Mouse (Mus musculus) limb, embryonic 14.5 days (tissue): Measurements from ENCODE around the gene Nudcd2. TPM values are rescaled to one million over a fixed set of nuclear protein-coding genes. Genes with fewer than 3 reads are reported as not detected.
"Not testable (repeated sequence)": the region's sequence is repeated elsewhere in the genome, so short reads cannot be mapped to it uniquely, and the experiment has no call there.

Source experiments
- ATAC-seq: fragments of 200-750 bp; cut with Nextera tagmentation; 2 replicates; pipeline ENCODE4 v1.8.0; 2017; ENCODE audit warnings: low read depth, moderate number of reproducible peaks, moderate TSS enrichment; ENCODE audit not compliant: low FRiP score
- DNase-seq: peaks from one replicate; pipeline ENCODE4 v3.0.0-alpha.2; 2015; ENCODE audit warnings: low spot score
- H3K27ac ChIP-seq: fragments of 300-500 bp; sonication (generic); replicated peaks from 2 replicates; pipeline ENCODE4 v1.5.1; 2014; ENCODE audit warnings: low read depth, mild to moderate bottlenecking, low read length, moderate library complexity, mixed read lengths
- H3K27me3 ChIP-seq: fragments of 300-500 bp; sonication (generic); 2 replicates; pipeline ENCODE4 v1.6.1; 2014; ENCODE audit warnings: low read length, mixed read lengths; ENCODE audit not compliant: control insufficient read depth, insufficient read depth
- H3K36me3 ChIP-seq: fragments of 300-500 bp; sonication (generic); 2 replicates; pipeline ENCODE4 v1.6.1; 2014; ENCODE audit warnings: mild to moderate bottlenecking, low read length, moderate library complexity, mixed read lengths; ENCODE audit not compliant: control insufficient read depth, insufficient read depth
- H3K4me1 ChIP-seq: fragments of 300-500 bp; sonication (generic); 2 replicates; pipeline ENCODE4 v1.6.1; 2014; ENCODE audit warnings: antibody characterized with exemption, low read length, mixed read lengths; ENCODE audit not compliant: control insufficient read depth, insufficient read depth
- H3K4me2 ChIP-seq: fragments of 300-500 bp; sonication (generic); replicated peaks from 2 replicates; pipeline ENCODE4 v1.6.1; 2014; ENCODE audit warnings: low read depth, mild to moderate bottlenecking, low read length, moderate library complexity; ENCODE audit not compliant: severe bottlenecking
- H3K4me3 ChIP-seq: fragments of 300-500 bp; sonication (generic); replicated peaks from 2 replicates; pipeline ENCODE4 v1.5.1; 2014; ENCODE audit warnings: low read length
- H3K9ac ChIP-seq: fragments of 300-500 bp; sonication (generic); 2 replicates; pipeline ENCODE4 v1.6.1; 2014; ENCODE audit warnings: mild to moderate bottlenecking, low read depth, low read length, moderate library complexity; ENCODE audit not compliant: severe bottlenecking
- H3K9me3 ChIP-seq: fragments of 300-500 bp; sonication (generic); 2 replicates; pipeline ENCODE4 v1.6.1; 2016; ENCODE audit warnings: low read length; ENCODE audit not compliant: control insufficient read depth
- POLR2A ChIP-seq: fragments of 200-500 bp; IDR thresholded peaks from 2 replicates; pipeline ENCODE4 v1.8.0; 2012; ENCODE audit warnings: inconsistent platforms, mild to moderate bottlenecking, moderate library complexity, borderline replicate concordance; ENCODE audit not compliant: insufficient read depth, insufficient read length; ENCODE audit errors: extremely low read depth
- WGBS: fragments of 180-500 bp; shearing (Covaris S2); extraction: QIAGEN DNeasy Blood & Tissue Kit; methylation state at CpG from one replicate; pipeline ENCODE4 v1.1.7; 2014; 5-methylcytosine and 5-hydroxymethylcytosine counted together
- polyA plus RNA-seq, 2 experiments: library from polyadenylated mRNA; depleted of rRNA in 1 of 2; stranded (reverse) in 1 of 2; unstranded in 1 of 2; fragments of >200 nt; fragmentation: Nextera tagmentation in 1 of 2; extraction: Ambion mirVana in 1 of 2; gene quantifications; 2 replicates each; pipeline versions ENCODE4 v1.2.1 to v1.2.3; 2012 to 2014

The Nudcd2 gene
- polyA plus RNA-seq, 2 experiments = 57.4 to 153 TPM

GRCm38 (mm10) chr11:40693366-40693951 is 40.0 kb upstream of the Nudcd2 start:
- peak overlapping the region; percentile 97 for H3K27ac ChIP-seq
- ATAC-seq = peak; percentile 2; the same call in 1 of the 2 replicates
- under 1% methylated on average over 16 of the region's 16 CpGs for whole genome bisulfite sequencing

GRCm38 (mm10) chr11:40694311-40695087 is 39.0 kb upstream of the Nudcd2 start:
- WGBS = under 1% methylated on average over 31 of the region's 31 CpGs
- no peaks in the 10 kb centered on the region for H3K36me3 ChIP-seq
- H3K4me1 ChIP-seq = peaks cover 23% of the 10 kb centered on the region
- peak overlapping the region; percentile 85 for H3K4me2 ChIP-seq
- no peaks in the 10 kb centered on the region for H3K9me3 ChIP-seq
- ATAC-seq = peak; percentile 68
- DNase-seq = peak; percentile 78
- peak overlapping the region; percentile 81 for H3K9ac ChIP-seq
- H3K27me3 ChIP-seq = no peaks in the 10 kb centered on the region
- H3K4me3 ChIP-seq = peak overlapping the region; percentile 91
- peak overlapping the region; percentile 97 for H3K27ac ChIP-seq
- peak; percentile 95; the same call in 1 of the 2 replicates for TF ChIP-seq POLR2A

More at GRCm38 (mm10) chr11:40693366-40693951, 40.0 kb upstream of the Nudcd2 start:
- H3K4me3 ChIP-seq = peak overlapping the region; percentile 91
- no peaks in the 10 kb centered on the region for H3K27me3 ChIP-seq
- no peaks in the 10 kb centered on the region for H3K9me3 ChIP-seq
- TF ChIP-seq POLR2A = no peak
- peak overlapping the region; percentile 81 for H3K9ac ChIP-seq
- H3K4me1 ChIP-seq = peaks cover 26% of the 10 kb centered on the region
- H3K36me3 ChIP-seq = no peaks in the 10 kb centered on the region
- DNase-seq = peak; percentile 86
- peak overlapping the region; percentile 85 for H3K4me2 ChIP-seq

GRCm38 (mm10) chr11:40695103-40695502 is 38.4 kb upstream of the Nudcd2 start, which contains the start of gene Mat2b:
TSS of gene Mat2b (minus strand) at chr11:40695203.
- peak within 1 kb of the TSS; percentile 85 for H3K4me2 ChIP-seq
- WGBS = 70% methylated on average over 8 of the region's 9 CpGs
- H3K27ac ChIP-seq = peak within 1 kb of the TSS; percentile 97
- no peak for TF ChIP-seq POLR2A
- H3K36me3 ChIP-seq = no peaks in the 10 kb centered on the region
- no peaks in the 10 kb centered on the region for H3K27me3 ChIP-seq
- ATAC-seq = no peak
- DNase-seq = no peak
- H3K9me3 ChIP-seq = no peaks in the 10 kb centered on the region
- peak within 1 kb of the TSS; percentile 81 for H3K9ac ChIP-seq
- peak within 1 kb of the TSS; percentile 91 for H3K4me3 ChIP-seq
- peaks cover 17% of the 10 kb centered on the region for H3K4me1 ChIP-seq

- peaks cover 82% of the 10 kb centered on the region for H3K36me3 ChIP-seq
- not testable (repeated sequence) for DNase-seq, ATAC-seq, H3K27ac ChIP-seq, H3K4me3 ChIP-seq, H3K4me1 ChIP-seq, H3K4me2 ChIP-seq, H3K27me3 ChIP-seq, H3K9ac ChIP-seq, H3K9me3 ChIP-seq
- 93% methylated on average over 6 of the region's 6 CpGs for WGBS
Observed at GRCm38 (mm10) chr11:40709899-40710298, 23.6 kb upstream of the Nudcd2 start.

GRCm38 (mm10) chr11:40713858-40714257 is 19.6 kb upstream of the Nudcd2 start:
- no peaks in the 10 kb centered on the region for H3K9me3 ChIP-seq
- H3K9ac ChIP-seq = no peak overlapping the region
- no peak for TF ChIP-seq POLR2A
- no peaks in the 10 kb centered on the region for H3K27me3 ChIP-seq
- H3K4me1 ChIP-seq = no peaks in the 10 kb centered on the region
- ATAC-seq (no peak), DNase-seq (no peak)
- WGBS = 77% methylated on average over 8 of the region's 8 CpGs
- H3K4me3 ChIP-seq = no peak overlapping the region
- H3K4me2 ChIP-seq = no peak overlapping the region
- H3K27ac ChIP-seq = no peak overlapping the region
- H3K36me3 ChIP-seq = peaks cover 83% of the 10 kb centered on the region
